Mouse (Mus musculus): ENCODE data around the gene Gm4565. TPM values are rescaled to one million over a fixed set of nuclear protein-coding genes. Genes with fewer than 3 reads are reported as not detected.
"Not testable (repeated sequence)": the region's sequence is repeated elsewhere in the genome, so short reads cannot be mapped to it uniquely, and the experiment has no call there.

Gm4565 gene
- not detected in 2 replicates for polyA plus RNA-seq (2016; fragmentation: Nextera tagmentation; extraction: Ambion mirVana)

DNA sequence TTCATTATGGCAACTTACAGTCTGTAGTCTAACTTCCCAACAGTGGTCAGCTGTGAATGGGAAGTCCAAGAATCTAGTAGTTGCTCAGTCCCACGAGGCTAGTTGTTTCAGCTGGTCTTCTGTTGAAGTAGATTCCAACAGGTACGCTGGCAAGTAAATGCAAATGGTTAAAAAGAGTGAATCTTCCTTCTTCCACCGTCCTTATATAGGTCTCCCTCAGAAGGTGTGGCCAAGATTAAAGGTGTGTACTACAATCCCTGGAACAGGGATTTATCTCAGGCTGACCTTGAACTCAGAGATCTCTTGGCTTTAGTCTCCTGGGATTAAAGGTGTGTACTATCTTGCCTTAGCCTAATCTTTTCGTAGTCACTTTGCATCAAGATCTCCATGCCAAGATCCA, at the start of gene Gm4565:
Gene Gm4565, minus strand, starts transcription at position 101 of the 400 bp plus-strand sequence.
- ATAC-seq (ENCODE audit: low FRiP score), result not testable (repeated sequence)

DNA sequence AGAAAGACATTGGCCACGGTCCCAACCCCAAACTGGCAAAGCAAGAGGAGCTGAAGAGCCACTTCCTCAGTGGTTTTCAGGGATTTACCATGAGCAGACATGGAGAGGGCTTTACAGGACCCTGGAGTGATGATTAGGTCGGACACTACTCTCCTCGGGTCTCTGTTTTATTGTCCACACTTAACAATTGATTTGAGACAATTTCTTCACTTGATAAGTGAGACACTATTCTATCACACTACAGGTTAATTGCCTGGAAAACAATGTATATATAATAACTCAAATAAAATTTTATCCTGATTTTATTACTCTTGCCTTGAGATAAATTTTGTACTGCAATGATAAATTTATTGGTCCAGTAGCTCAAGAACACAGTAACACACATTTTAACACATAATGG, 22.7 kb downstream of the Gm4565 start, which contains the start of gene Gm4201:
Gene Gm4201, minus strand, starts transcription at position 101 of the 400 bp plus-strand sequence.
- not testable (repeated sequence) for H3K9me3 ChIP-seq; H3K27ac ChIP-seq; H3K4me3 ChIP-seq (replicated peaks); H3K4me2 ChIP-seq; H3K27me3 ChIP-seq; H3K36me3 ChIP-seq (replicated peaks); H3K9ac ChIP-seq; ATAC-seq (ENCODE audit: low FRiP score); H3K4me1 ChIP-seq
- WGBS, result no CpG with 5 or more reads among the region's 3 CpGs

More for the DNA sequence above, at the start of gene Gm4565:
- H3K27ac ChIP-seq; H3K4me2 ChIP-seq; H3K27me3 ChIP-seq; H3K36me3 ChIP-seq (replicated peaks); H3K9ac ChIP-seq; H3K9me3 ChIP-seq; H3K4me1 ChIP-seq; H3K4me3 ChIP-seq (replicated peaks): not testable (repeated sequence)
- 88% methylated on average over 2 of the region's 4 CpGs for WGBS

DNA sequence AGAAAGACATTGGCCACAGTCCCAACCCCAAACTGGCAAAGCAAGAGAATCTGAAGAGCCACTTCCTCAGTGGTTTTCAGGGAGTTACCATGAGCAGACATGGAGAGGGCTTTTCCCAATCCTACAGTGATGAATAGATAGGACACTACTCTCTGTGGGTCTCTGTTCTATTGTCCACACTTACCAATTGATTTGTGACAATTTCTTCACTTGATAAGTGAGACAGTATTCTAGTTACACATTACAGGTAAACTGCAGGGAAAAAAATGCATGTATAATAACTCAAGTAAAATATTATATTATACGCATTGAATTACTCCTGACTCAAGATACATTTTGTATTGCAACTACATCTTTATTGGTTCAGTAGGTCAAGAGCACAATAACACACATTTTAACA, 53.1 kb downstream of the Gm4565 start, which contains the start of gene Gm8677:
Gene Gm8677, minus strand, starts transcription at position 101 of the 400 bp plus-strand sequence.
- not testable (repeated sequence) for H3K27me3 ChIP-seq; H3K4me3 ChIP-seq (replicated peaks); H3K9ac ChIP-seq; H3K27ac ChIP-seq; ATAC-seq (ENCODE audit: low FRiP score); H3K36me3 ChIP-seq (replicated peaks); H3K4me1 ChIP-seq; H3K4me2 ChIP-seq; H3K9me3 ChIP-seq
- no CpG with 5 or more reads among the region's 1 CpGs for WGBS

Other genes starting within 250 kb of the Gm4565 start
- gene Gm8660, start 217.1 kb downstream of the Gm4565 start, polyA plus RNA-seq (2016; fragmentation: Nextera tagmentation; extraction: Ambion mirVana), result not detected in 2 replicates
- not detected in 2 replicates for gene Vmn1r148, start 174.5 kb downstream of the Gm4565 start, polyA plus RNA-seq (2016; fragmentation: Nextera tagmentation; extraction: Ambion mirVana)
- not detected in 2 replicates for gene Vmn1r149, start 149.9 kb downstream of the Gm4565 start, polyA plus RNA-seq (2016; fragmentation: Nextera tagmentation; extraction: Ambion mirVana)
- gene Gm10665, start 124.1 kb downstream of the Gm4565 start, polyA plus RNA-seq (2016; fragmentation: Nextera tagmentation; extraction: Ambion mirVana), result not detected in 2 replicates
- not detected in 2 replicates for gene Vmn1r151, start 88.4 kb downstream of the Gm4565 start, polyA plus RNA-seq (2016; fragmentation: Nextera tagmentation; extraction: Ambion mirVana)
- not detected in 2 replicates for gene Vmn1r152, start 65.2 kb downstream of the Gm4565 start, polyA plus RNA-seq (2016; fragmentation: Nextera tagmentation; extraction: Ambion mirVana)
- gene Gm8677, start 53.2 kb downstream of the Gm4565 start, polyA plus RNA-seq (2016; fragmentation: Nextera tagmentation; extraction: Ambion mirVana), result not detected in 2 replicates
- not detected in 2 replicates for gene Gm4201, start 22.8 kb downstream of the Gm4565 start, polyA plus RNA-seq (2016; fragmentation: Nextera tagmentation; extraction: Ambion mirVana)
- gene Vmn1r155, start 69.9 kb upstream of the Gm4565 start, polyA plus RNA-seq (2016; fragmentation: Nextera tagmentation; extraction: Ambion mirVana), result not detected in 2 replicates
- gene Gm8693, start 104.2 kb upstream of the Gm4565 start, polyA plus RNA-seq (2016; fragmentation: Nextera tagmentation; extraction: Ambion mirVana), result not detected in 2 replicates
- gene Gm4567, start 131.6 kb upstream of the Gm4565 start, polyA plus RNA-seq (2016; fragmentation: Nextera tagmentation; extraction: Ambion mirVana), result not detected in 2 replicates
- not detected in 2 replicates for gene Vmn1r157, start 173.6 kb upstream of the Gm4565 start, polyA plus RNA-seq (2016; fragmentation: Nextera tagmentation; extraction: Ambion mirVana)
- gene Vmn1r158, start 202.7 kb upstream of the Gm4565 start, polyA plus RNA-seq (2016; fragmentation: Nextera tagmentation; extraction: Ambion mirVana), result not detected in 2 replicates

All from forebrain, embryonic 12.5 days (tissue).